Mouse (Mus musculus): ENCODE results near the gene Gng13. TPM values are rescaled to one million over a fixed set of nuclear protein-coding genes. Genes with fewer than 3 reads are reported as not detected.

Gng13 gene
- polyA plus RNA-seq (2016; fragmentation: Nextera tagmentation; extraction: Ambion mirVana), result 2.0 TPM in 2 replicates

- Histone ChIP-seq H3K36me3 (peaks cover 37% of the 10 kb centered on the region), H3K4me1 (peaks cover 24% of the 10 kb centered on the region), H3K27ac (peak within 1 kb of the TSS; percentile 66), H3K27me3 (ENCODE audit: low read depth, poor library complexity, severe bottlenecking) (peaks cover 36% of the 10 kb centered on the region), H3K9me3 (replicated peaks) (no peaks in the 10 kb centered on the region), H3K4me3 (peak within 1 kb of the TSS; percentile 53)
- peak; percentile 63 for DNase-seq (ENCODE audit: low spot score)
- WGBS, result 2% methylated on average over 45 of the region's 45 CpGs
These were observed at the start of gene Gng13 for GRCm38 (mm10) chr17:25716711-25717637. Gene Gng13 (plus strand): TSS chr17:25717171.

DNA sequence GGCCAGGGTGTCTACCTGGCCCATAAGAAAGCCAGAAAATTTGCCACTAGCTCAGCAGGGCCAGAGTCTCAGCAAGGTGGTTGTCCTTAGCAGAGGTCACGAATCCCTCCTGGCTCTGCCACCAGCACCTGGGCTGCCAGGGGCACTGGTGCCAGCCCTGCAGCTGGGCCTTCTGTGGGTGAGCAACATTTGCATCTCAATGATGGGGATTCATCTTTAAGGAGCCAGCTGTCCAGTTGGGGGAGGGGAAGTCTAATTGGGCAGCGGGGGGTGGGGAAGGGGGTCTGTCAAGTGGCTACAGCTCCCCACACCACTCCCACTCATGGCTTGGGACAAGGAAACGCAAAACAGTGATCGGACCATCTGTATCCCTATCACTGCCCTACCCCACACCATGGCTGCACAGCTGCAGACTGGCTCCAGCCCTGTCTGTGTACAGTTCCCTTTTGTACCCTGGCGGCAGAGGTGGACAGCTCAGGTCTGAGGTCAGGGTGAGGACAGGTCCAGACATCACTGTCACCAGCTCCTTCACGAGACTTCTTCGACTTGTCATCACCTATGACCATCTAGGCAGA, 48.4 kb upstream of the Gng13 start:
- Histone ChIP-seq H3K4me1 (peaks cover 10% of the 10 kb centered on the region), H3K4me3 (no peak overlapping the region), H3K27ac (peak overlapping the region; percentile 40; the same call in 1 of the 2 replicates), H3K9me3 (replicated peaks) (no peaks in the 10 kb centered on the region), H3K27me3 (ENCODE audit: low read depth, poor library complexity, severe bottlenecking) (no peaks in the 10 kb centered on the region), H3K36me3 (no peaks in the 10 kb centered on the region)
- 87% methylated on average over 7 of the region's 7 CpGs for WGBS
- no peak for DNase-seq (ENCODE audit: low spot score)

GRCm38 (mm10) chr17:25672982-25673381, 44.0 kb upstream of the Gng13 start:
- Histone ChIP-seq H3K27ac (no peak overlapping the region), H3K9me3 (replicated peaks) (no peaks in the 10 kb centered on the region; the same call in 1 of the 2 replicates), H3K27me3 (ENCODE audit: low read depth, poor library complexity, severe bottlenecking) (no peaks in the 10 kb centered on the region), H3K36me3 (no peaks in the 10 kb centered on the region), H3K4me3 (no peak overlapping the region), H3K4me1 (peaks cover 8% of the 10 kb centered on the region; the same call in 1 of the 2 replicates)
- no peak for DNase-seq (ENCODE audit: low spot score)

- WGBS, result 61% methylated on average over 6 of the region's 6 CpGs
- H3K4me1 ChIP-seq, result peaks cover 8% of the 10 kb centered on the region; the same call in 1 of the 2 replicates
- H3K36me3 ChIP-seq, result no peaks in the 10 kb centered on the region
- peaks cover 20% of the 10 kb centered on the region; the same call in 1 of the 2 replicates for H3K27me3 ChIP-seq (ENCODE audit: low read depth, poor library complexity, severe bottlenecking)
- H3K27ac ChIP-seq, result peak overlapping the region; percentile 27; the same call in 1 of the 2 replicates
- no peaks in the 10 kb centered on the region; the same call in 1 of the 2 replicates for H3K9me3 ChIP-seq (replicated peaks)
- no peak overlapping the region for H3K4me3 ChIP-seq
- no peak for DNase-seq (ENCODE audit: low spot score)
These were observed 39.0 kb upstream of the Gng13 start for GRCm38 (mm10) chr17:25677969-25678368.

- 12% methylated on average over 5 of the region's 5 CpGs for WGBS
- DNase-seq (ENCODE audit: low spot score), result no peak
- H3K36me3 ChIP-seq, result no peaks in the 10 kb centered on the region
- no peak overlapping the region for H3K27ac ChIP-seq
- peaks cover 8% of the 10 kb centered on the region; the same call in 1 of the 2 replicates for H3K4me1 ChIP-seq
- H3K27me3 ChIP-seq (ENCODE audit: low read depth, poor library complexity, severe bottlenecking), result peaks cover 20% of the 10 kb centered on the region; the same call in 1 of the 2 replicates
- H3K9me3 ChIP-seq (replicated peaks), result no peaks in the 10 kb centered on the region; the same call in 1 of the 2 replicates
- H3K4me3 ChIP-seq, result no peak overlapping the region
These were observed 37.2 kb upstream of the Gng13 start for GRCm38 (mm10) chr17:25679818-25680217.

DNA sequence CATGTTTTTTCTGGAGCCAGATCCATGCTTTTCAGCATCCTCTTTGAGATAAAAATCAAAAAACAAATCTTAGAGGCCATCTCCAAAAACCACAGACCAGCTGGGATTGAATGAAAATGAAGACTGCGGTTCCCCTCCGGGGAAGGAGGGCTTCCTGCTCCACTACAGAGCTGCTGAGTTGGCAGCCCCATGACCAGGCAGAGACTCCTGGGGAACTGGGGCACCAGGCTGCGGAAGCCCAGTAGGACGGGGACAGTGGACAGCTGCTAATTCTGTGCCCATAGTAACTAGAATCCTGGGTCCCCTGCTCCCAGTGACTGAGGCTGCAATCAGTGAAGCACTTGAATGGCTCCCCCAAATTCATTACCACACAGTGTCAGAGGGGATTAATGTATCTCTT, 35.3 kb upstream of the Gng13 start:
- DNase-seq (ENCODE audit: low spot score), result no peak
- Histone ChIP-seq H3K4me1 (peaks cover 23% of the 10 kb centered on the region), H3K9me3 (replicated peaks) (no peaks in the 10 kb centered on the region), H3K27me3 (ENCODE audit: low read depth, poor library complexity, severe bottlenecking) (peaks cover 24% of the 10 kb centered on the region; the same call in 1 of the 2 replicates), H3K4me3 (no peak overlapping the region), H3K27ac (no peak overlapping the region), H3K36me3 (no peaks in the 10 kb centered on the region)
- WGBS, result 86% methylated on average over 4 of the region's 4 CpGs

GRCm38 (mm10) chr17:25686323-25686722, 30.6 kb upstream of the Gng13 start:
- H3K4me3 ChIP-seq, result no peak overlapping the region
- DNase-seq (ENCODE audit: low spot score), result peak; percentile 46
- no peak overlapping the region for H3K27ac ChIP-seq
- peaks cover 18% of the 10 kb centered on the region for H3K27me3 ChIP-seq (ENCODE audit: low read depth, poor library complexity, severe bottlenecking)
- H3K4me1 ChIP-seq, result peaks cover 21% of the 10 kb centered on the region
- no peaks in the 10 kb centered on the region for H3K9me3 ChIP-seq (replicated peaks)
- 49% methylated on average over 7 of the region's 7 CpGs for WGBS
- no peaks in the 10 kb centered on the region for H3K36me3 ChIP-seq

- DNase-seq (ENCODE audit: low spot score), result no peak
- Histone ChIP-seq H3K27ac (no peak overlapping the region), H3K27me3 (ENCODE audit: low read depth, poor library complexity, severe bottlenecking) (peaks cover 18% of the 10 kb centered on the region), H3K36me3 (no peaks in the 10 kb centered on the region), H3K4me1 (peaks cover 21% of the 10 kb centered on the region), H3K4me3 (no peak overlapping the region), H3K9me3 (replicated peaks) (no peaks in the 10 kb centered on the region)
- 80% methylated on average over 4 of the region's 4 CpGs for WGBS
These were observed 28.0 kb upstream of the Gng13 start for GRCm38 (mm10) chr17:25688922-25689321.

- Histone ChIP-seq H3K4me1 (peaks cover 10% of the 10 kb centered on the region), H3K4me3 (no peak overlapping the region), H3K27ac (peak overlapping the region; percentile 58; the same call in 1 of the 2 replicates), H3K9me3 (replicated peaks) (no peaks in the 10 kb centered on the region), H3K36me3 (no peaks in the 10 kb centered on the region), H3K27me3 (ENCODE audit: low read depth, poor library complexity, severe bottlenecking) (peaks cover 17% of the 10 kb centered on the region)
- 52% methylated on average over 1 of the region's 1 CpGs for WGBS
- DNase-seq (ENCODE audit: low spot score), result peak; percentile 56
These were observed 20.7 kb upstream of the Gng13 start for GRCm38 (mm10) chr17:25696263-25696662.

- peak; percentile 89 for DNase-seq (ENCODE audit: low spot score)
- no peak overlapping the region for H3K4me3 ChIP-seq
- H3K27me3 ChIP-seq (ENCODE audit: low read depth, poor library complexity, severe bottlenecking), result peaks cover 17% of the 10 kb centered on the region
- no peaks in the 10 kb centered on the region for H3K36me3 ChIP-seq
- H3K4me1 ChIP-seq, result peaks cover 10% of the 10 kb centered on the region
- no peaks in the 10 kb centered on the region for H3K9me3 ChIP-seq (replicated peaks)
- 17% methylated on average over 7 of the region's 7 CpGs for WGBS
- no peak overlapping the region for H3K27ac ChIP-seq
These were observed 18.5 kb upstream of the Gng13 start for GRCm38 (mm10) chr17:25698446-25698845.

- Histone ChIP-seq H3K36me3 (no peaks in the 10 kb centered on the region), H3K27me3 (ENCODE audit: low read depth, poor library complexity, severe bottlenecking) (peaks cover 17% of the 10 kb centered on the region), H3K4me1 (peaks cover 10% of the 10 kb centered on the region), H3K4me3 (no peak overlapping the region), H3K27ac (no peak overlapping the region), H3K9me3 (replicated peaks) (no peaks in the 10 kb centered on the region)
- 60% methylated on average over 9 of the region's 9 CpGs for WGBS
- DNase-seq (ENCODE audit: low spot score), result no peak
These were observed 16.0 kb upstream of the Gng13 start for GRCm38 (mm10) chr17:25700863-25701496.

DNA sequence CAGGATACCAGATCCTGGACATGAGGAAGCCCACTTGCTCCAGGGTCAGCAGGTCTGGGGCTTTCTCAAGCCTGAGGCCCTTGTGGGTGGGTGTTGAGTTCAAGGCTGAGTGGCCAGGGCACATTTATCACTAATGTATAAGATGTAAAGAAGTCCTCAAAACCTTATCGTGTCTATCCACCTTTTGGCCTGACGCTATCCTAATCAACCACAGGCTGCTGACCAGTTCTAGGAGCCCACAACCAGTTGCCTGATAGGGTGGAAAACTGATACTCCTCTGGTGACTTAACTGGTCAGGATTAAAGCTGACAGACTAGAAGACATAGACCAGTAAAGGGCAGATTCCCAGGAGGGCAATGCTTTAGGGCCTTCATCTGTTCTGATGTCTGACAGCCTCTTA, 7.0 kb upstream of the Gng13 start:
- H3K4me3 ChIP-seq, result no peak overlapping the region
- no peaks in the 10 kb centered on the region for H3K27me3 ChIP-seq (ENCODE audit: low read depth, poor library complexity, severe bottlenecking)
- WGBS, result 96% methylated on average over 2 of the region's 2 CpGs
- H3K27ac ChIP-seq, result no peak overlapping the region
- H3K36me3 ChIP-seq, result no peaks in the 10 kb centered on the region
- no peak for DNase-seq (ENCODE audit: low spot score)
- H3K9me3 ChIP-seq (replicated peaks), result no peaks in the 10 kb centered on the region
- no peaks in the 10 kb centered on the region for H3K4me1 ChIP-seq

Measured in limb, embryonic 10.5 days (tissue).